Mouse (Mus musculus): ENCODE results near the gene Matn1.

Matn1 gene

DNA sequence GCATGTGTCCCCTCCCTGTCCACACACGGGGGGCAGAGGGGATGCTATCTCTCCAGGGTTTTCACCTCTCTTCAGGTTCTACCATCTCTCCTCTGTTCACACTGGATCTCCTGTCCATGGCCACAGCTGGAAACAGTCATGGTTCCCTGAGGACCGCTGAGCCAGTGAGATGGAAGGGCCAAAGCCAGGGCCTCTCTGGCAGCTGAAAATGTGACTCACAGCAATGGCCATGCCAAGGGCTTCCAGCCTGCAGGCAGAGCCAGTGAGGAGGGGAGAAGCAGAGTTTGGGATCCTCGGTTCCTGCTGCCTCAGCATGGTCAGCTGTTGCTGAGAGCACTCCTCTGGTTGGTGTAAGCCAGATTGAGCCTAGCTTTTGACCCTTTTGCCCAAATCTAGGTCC is 34.8 kb downstream of the Matn1 start:
- no peak for DNase-seq (ENCODE audit: low read depth, low spot score)

DNA sequence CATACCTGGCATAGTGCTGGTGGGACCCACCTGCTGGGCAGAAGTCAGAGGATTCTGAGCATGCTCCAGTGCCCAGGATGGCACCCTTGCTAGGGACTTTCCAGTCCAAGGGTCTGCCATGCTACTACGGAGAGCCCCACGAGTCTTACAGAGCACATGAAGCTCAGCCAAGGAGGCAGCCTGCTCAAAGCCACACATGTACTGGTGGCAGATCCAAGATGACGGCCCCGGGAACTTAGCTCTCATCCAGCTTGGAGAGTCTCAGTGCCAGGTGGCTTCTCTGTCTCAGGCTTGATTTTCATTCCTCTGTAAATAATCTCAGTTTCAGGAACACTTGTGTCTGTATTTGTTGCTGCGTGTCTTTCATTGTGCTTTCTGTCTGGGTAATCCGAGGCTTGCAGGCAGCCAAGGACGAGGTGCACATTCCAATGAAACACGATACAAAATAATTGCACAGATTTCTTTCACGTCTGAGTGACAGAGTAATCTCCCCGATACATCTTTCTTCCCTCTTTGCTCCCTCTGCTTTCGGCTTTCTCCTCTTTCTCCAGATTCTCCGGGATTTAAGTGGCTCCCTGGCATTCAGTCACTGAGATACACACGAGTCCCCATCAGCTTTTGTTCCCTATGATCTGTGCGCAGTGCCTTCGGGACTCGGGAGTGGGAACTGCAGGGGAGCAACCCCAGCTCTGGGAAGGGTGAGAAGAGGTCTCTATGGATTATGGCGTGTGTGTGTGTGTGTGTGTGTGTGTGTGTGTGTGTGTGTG is 40.4 kb downstream of the Matn1 start:
- no peak for DNase-seq (ENCODE audit: low read depth, low spot score)

DNA sequence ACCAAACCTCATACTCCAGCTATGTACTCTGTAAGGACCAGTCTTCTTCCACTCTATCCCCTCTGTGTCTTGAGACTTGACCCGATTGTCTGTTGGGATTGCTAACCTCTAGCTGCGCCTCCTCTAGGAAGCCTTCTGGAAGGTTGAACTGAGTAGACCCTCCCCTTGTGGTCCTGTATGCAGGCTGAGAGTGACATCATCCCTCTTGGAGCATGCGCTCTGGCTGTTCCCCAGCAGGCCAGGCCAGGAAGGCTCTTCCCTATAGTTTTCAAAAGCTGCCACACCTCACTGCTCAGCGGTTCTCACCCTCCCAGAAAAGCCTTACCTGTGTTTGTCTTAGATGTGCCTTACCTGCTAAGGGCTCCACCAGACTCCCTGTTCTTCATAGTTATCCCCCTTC is 42.9 kb downstream of the Matn1 start:
- no peak for DNase-seq (ENCODE audit: low read depth, low spot score)

DNA sequence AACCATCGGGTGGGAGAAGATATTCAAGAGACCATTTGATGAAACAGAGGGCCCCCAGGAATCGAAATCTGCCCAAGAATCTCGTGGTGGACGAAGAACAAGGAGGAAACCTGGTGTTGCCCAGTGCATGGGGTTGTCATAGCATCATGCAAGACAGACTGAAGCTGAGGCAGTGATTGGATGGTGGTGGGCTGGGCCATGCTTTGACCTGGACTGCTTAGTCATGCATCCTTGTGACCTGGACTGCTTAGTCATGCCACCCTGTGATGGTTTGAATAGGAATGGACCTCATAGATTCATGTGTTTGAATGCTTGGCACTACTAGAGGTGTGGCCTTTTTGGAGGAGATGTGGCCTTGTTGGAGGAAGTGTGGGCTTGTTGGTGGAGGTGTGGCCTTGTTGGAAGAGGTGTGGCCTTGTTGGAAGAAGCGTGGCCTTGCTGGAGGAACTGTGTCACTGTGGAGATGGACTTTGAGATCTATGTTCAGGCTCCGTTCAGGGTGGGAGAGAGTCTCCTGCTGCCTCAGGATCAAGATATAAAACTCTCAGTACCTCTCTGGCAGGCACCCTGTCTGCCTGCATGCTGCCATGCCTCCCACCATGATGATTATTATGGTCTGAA is 44.1 kb downstream of the Matn1 start:
- no peak for DNase-seq (ENCODE audit: low read depth, low spot score)

DNA sequence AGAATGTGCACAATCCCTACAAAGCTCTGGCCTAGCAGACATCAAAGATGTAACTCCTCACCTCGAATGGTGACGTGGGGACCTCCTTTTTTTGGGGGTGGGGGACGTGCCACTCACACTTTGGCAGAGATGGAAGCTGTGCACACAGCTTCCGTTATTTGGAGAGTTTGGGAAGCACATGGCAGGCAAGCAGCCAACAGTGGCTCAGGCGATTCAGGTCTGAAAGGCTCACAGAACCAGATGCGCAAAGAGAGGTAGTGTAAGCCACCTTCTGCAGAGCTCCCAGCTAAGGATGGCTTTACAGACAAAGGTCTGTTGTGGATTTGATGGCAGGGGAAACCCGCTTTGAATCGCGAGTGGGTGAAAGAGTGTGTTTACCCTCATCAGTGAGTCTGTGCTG is 45.0 kb downstream of the Matn1 start:
- no peak for DNase-seq (ENCODE audit: low read depth, low spot score)

DNA sequence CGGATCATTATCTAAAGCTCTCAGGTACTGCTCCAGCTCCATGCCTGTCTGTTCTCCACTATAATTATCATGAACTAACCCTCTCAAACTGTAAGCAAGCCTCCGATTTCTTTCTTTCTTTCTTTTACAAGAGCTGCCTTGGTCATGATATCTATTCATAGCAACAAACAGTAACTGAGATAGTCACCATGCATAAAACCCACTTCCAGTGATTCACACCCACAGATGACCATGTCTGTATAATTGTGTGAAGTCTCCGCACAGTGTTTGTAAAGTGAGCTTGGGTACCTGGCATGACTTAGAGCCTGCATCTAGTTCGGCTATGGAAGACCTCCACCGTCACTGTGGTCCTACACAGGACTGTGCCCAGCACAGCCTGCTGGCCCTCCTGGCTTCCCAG is 46.8 kb downstream of the Matn1 start:
- DNase-seq (ENCODE audit: low read depth, low spot score): no peak

DNA sequence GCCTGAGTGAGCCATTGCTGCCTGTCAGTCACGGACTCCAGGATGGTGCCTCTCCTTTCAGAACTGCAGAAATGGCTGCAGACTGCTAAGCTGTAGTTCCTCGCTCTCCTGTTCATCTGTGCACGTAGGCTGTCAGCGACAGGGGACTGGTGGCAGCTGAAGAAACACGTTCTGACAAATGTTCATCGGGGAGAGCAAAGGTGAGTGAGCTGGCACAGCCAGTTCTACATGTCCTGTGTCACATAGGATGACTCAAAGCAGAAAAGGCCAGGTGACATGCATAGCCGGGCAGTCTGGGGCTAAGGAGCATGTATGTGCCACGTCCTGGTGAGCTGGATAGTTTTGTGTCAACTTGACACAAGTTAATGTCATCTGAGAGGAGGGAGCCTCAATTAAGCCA is 50.4 kb downstream of the Matn1 start:
- no peak for DNase-seq (ENCODE audit: low read depth, low spot score)

DNA sequence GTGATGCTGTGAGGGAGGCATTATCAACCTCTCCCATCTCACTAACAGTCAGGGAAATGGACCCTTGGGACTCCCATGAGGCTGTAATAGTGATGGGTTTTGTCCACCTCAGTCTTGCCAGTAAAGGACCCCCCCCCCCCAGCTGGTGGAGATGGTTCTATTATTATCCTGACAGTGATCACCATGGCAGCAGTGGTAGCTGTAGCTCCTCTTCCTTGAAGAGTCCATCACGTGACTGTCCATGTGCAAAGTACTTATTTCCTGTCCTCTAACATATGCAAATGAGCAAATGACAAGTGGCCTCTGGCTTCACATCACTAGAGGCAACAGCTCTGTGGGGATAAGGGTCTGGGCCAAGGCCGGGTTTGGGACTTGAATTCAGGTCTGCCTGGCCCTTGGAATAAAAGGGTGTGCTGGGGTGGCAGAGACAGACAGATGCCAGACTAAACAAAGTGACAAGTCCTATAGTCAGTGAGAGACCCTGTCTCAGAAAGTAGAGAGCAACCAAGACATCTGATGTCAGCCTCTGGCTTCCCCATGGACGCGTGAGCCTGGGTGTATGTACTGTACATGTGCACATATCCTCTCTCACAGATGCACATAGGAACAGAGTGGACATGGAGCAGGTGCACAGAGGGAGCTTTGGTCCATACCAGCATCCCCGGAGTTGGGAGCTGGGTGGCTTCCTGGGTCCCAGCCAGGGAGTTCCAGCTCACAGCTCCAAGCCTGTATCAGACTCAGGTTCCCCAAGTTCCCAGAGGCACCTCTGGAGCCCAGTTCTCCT is 55.8 kb downstream of the Matn1 start:
- DNase-seq (ENCODE audit: low read depth, low spot score): no peak

DNA sequence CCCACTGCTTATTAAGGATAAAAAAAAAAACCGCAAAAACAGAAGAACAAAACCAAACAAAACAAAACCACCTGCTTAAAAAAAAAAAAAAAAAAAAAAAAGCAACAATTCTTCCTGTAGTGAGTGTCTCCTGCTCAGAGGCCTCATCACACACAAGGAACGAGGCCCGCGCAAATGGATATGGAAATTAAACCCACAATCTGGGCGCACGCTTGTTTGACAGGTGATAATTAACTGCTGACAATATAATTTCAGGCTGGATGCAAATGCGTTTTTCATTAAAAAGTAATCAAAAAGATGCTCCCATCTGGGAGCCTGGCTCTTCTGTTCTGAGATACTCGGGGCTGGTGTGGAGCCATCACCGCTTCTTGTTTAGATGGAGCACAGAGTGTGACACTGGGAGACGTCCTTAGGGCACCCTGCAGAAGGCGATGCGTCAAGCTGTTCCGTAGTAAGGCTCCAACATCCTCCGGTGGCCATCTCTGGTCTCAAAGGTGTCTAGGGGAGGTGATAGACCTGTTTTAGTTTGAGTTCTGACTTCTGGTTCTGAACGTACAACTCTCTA is 56.5 kb downstream of the Matn1 start:
- DNase-seq (ENCODE audit: low read depth, low spot score): no peak
